8 mouse cellular contexts compared by ENCODE assay signal in the genomic region with DNA sequence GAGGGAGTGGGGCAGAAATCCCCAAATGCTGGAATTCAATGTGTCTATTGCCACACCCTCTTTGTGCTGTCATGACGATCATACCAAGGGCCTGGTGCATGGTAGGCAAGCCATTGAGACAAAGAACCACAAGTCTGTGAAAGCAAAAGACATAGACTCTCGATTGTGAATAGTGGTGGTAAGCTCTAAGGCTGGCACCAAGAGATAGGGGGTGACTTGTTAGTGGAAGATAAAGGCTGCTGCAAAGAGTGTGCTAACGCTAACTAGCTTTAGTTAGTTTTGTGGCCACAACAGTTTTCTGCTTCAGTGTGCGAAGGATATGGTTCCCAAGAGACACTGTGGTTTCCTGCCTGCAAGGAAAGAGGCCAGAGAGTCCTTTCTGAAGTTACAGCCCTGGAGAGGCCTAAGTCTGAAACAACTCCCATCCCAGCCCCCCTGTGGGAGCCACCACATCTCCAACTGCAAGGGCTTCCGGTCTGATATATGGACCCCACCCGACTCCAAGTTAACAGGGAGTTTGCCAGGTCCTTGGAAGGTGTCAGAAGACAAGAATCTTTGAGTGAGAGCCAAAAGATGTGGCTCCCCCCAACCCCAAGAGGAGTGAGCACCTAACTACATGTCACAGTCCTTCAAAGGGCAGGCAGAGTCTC. TPM values are rescaled to one million over a fixed set of nuclear protein-coding genes. Genes with fewer than 3 reads are reported as not detected.
DNase-seq lines count a peak whose midpoint lies in the region; ATAC-seq lines count a peak whose summit lies in the region.

No protein-coding gene starts in this region.

- DNase-seq in neural tube, embryonic 11.5 days (ENCODE audit: low spot score): no peak
- DNase-seq in neural tube, embryonic 10.5 days (ENCODE audit: extremely low spot score, low spot score): no peak
- peak; percentile 56 for DNase-seq in intestine, embryonic 14.5 days (ENCODE audit: low spot score)
- DNase-seq in right cerebral cortex, postnatal 14 days: no peak
- no peak for DNase-seq in frontal cortex, postnatal 10 days (ENCODE audit: low spot score in 2 of 2)
- DNase-seq in cerebellum, postnatal 36 days: no peak

- H3K4me2 ChIP-seq in neural tube, embryonic 11.5 days (ENCODE audit: low read depth): no peak overlapping the region
- H3K4me2 ChIP-seq in forebrain, embryonic 13.5 days: peak overlapping the region; percentile 70
- peak overlapping the region; percentile 28 for H3K4me2 ChIP-seq in intestine, embryonic 14.5 days (ENCODE audit: low read length)
- H3K4me2 ChIP-seq in lung, embryonic 15.5 days: peak overlapping the region; percentile 64

- no peak overlapping the region for H3K27ac ChIP-seq in neural tube, embryonic 11.5 days (ENCODE audit: low read depth, low read length)
- no peak overlapping the region for H3K27ac ChIP-seq in forebrain, embryonic 13.5 days
- peak overlapping the region; percentile 91 for H3K27ac ChIP-seq in intestine, embryonic 14.5 days (ENCODE audit: low read depth)
- peak overlapping the region; percentile 91 for H3K27ac ChIP-seq in lung, embryonic 15.5 days

- WGBS in neural tube, embryonic 11.5 days: 78% methylated on average over 6 of the region's 6 CpGs
- 77% methylated on average over 6 of the region's 6 CpGs for WGBS in forebrain, embryonic 13.5 days
- 60% methylated on average over 6 of the region's 6 CpGs for WGBS in intestine, embryonic 14.5 days
- 61% methylated on average over 6 of the region's 6 CpGs for WGBS in lung, embryonic 15.5 days

- H3K36me3 ChIP-seq in neural tube, embryonic 11.5 days (ENCODE audit: control insufficient read depth, insufficient read depth, low read length): no peaks in the 10 kb centered on the region
- H3K36me3 ChIP-seq in forebrain, embryonic 13.5 days (ENCODE audit: poor library complexity, severe bottlenecking): no peaks in the 10 kb centered on the region
- H3K36me3 ChIP-seq in intestine, embryonic 14.5 days (ENCODE audit: control insufficient read depth, insufficient read depth, low read length): no peaks in the 10 kb centered on the region
- no peaks in the 10 kb centered on the region for H3K36me3 ChIP-seq in lung, embryonic 15.5 days

- H3K9me3 ChIP-seq in neural tube, embryonic 11.5 days (ENCODE audit: control insufficient read depth, low read length): no peaks in the 10 kb centered on the region
- no peaks in the 10 kb centered on the region; the same call in 1 of the 2 replicates for H3K9me3 ChIP-seq in forebrain, embryonic 13.5 days (replicated peaks)
- no peaks in the 10 kb centered on the region for H3K9me3 ChIP-seq in intestine, embryonic 14.5 days (ENCODE audit: control insufficient read depth, low read length)
- no peaks in the 10 kb centered on the region for H3K9me3 ChIP-seq in lung, embryonic 15.5 days

- no peak overlapping the region for H3K4me3 ChIP-seq in neural tube, embryonic 11.5 days (ENCODE audit: low read depth, low read length)
- no peak overlapping the region for H3K4me3 ChIP-seq in forebrain, embryonic 13.5 days
- H3K4me3 ChIP-seq in intestine, embryonic 14.5 days (ENCODE audit: low read depth, low read length): no peak overlapping the region
- H3K4me3 ChIP-seq in lung, embryonic 15.5 days: no peak overlapping the region

- H3K9ac ChIP-seq in neural tube, embryonic 11.5 days (ENCODE audit: low read length): no peak overlapping the region
- H3K9ac ChIP-seq in forebrain, embryonic 13.5 days: peak overlapping the region; percentile 57; the same call in 1 of the 2 replicates
- no peak overlapping the region for H3K9ac ChIP-seq in intestine, embryonic 14.5 days (ENCODE audit: low read length)
- peak overlapping the region; percentile 29; the same call in 1 of the 2 replicates for H3K9ac ChIP-seq in lung, embryonic 15.5 days

- no peaks in the 10 kb centered on the region for H3K27me3 ChIP-seq in neural tube, embryonic 11.5 days (ENCODE audit: control insufficient read depth, insufficient read depth, low read length)
- no peaks in the 10 kb centered on the region for H3K27me3 ChIP-seq in forebrain, embryonic 13.5 days
- no peaks in the 10 kb centered on the region for H3K27me3 ChIP-seq in intestine, embryonic 14.5 days (replicated peaks; ENCODE audit: control insufficient read depth, insufficient read depth, low read length)
- no peaks in the 10 kb centered on the region for H3K27me3 ChIP-seq in lung, embryonic 15.5 days

- H3K4me1 ChIP-seq in neural tube, embryonic 11.5 days (ENCODE audit: control insufficient read depth, insufficient read depth, low read length): peaks cover 8% of the 10 kb centered on the region; the same call in 1 of the 2 replicates
- peaks cover 7% of the 10 kb centered on the region for H3K4me1 ChIP-seq in forebrain, embryonic 13.5 days
- peaks cover 22% of the 10 kb centered on the region for H3K4me1 ChIP-seq in intestine, embryonic 14.5 days (replicated peaks; ENCODE audit: control insufficient read depth, insufficient read depth, low read length)
- H3K4me1 ChIP-seq in lung, embryonic 15.5 days: peaks cover 15% of the 10 kb centered on the region

- ATAC-seq in neural tube, embryonic 11.5 days (ENCODE audit: insufficient read depth, low FRiP score, low TSS enrichment): 0 out of 2 replicates have a peak, but pooled peaks have one; percentile 1
- no peak for ATAC-seq in forebrain, embryonic 13.5 days
- ATAC-seq in intestine, embryonic 14.5 days (replicated peaks; ENCODE audit: low FRiP score, low TSS enrichment, low read depth): no peak
- 0 out of 2 replicates have a peak, but pooled peaks have one; percentile 0 for ATAC-seq in lung, embryonic 15.5 days (ENCODE audit: borderline replicate concordance, extremely low read depth, low FRiP score, low TSS enrichment)

RNA-seq across cellular contexts. Expression of gene B4galnt4, which starts 13.8 kb away (rescaled TPM):
- 14.5 and 17.1 TPM in 2 replicates for polyA plus RNA-seq in neural tube, embryonic 11.5 days (2014; fragmentation: Nextera tagmentation; extraction: Ambion mirVana)
- 33.0 and 34.7 TPM in 2 replicates for polyA plus RNA-seq in forebrain, embryonic 13.5 days (2015; fragmentation: Nextera tagmentation; extraction: Ambion mirVana)
- polyA plus RNA-seq in intestine, embryonic 14.5 days (2014; fragmentation: Nextera tagmentation; extraction: Ambion mirVana): 9.2 and 13.6 TPM in 2 replicates
- 5.3 and 5.8 TPM in 2 replicates for polyA plus RNA-seq in lung, embryonic 15.5 days (2015; fragmentation: Nextera tagmentation; extraction: Ambion mirVana)

RNA-seq across cellular contexts. Expression of gene Gm17387, which starts 18.1 kb away (rescaled TPM):
- not detected in 2 replicates for polyA plus RNA-seq in neural tube, embryonic 11.5 days (2014; fragmentation: Nextera tagmentation; extraction: Ambion mirVana)
- polyA plus RNA-seq in forebrain, embryonic 13.5 days (2015; fragmentation: Nextera tagmentation; extraction: Ambion mirVana): not detected in 2 replicates
- polyA plus RNA-seq in intestine, embryonic 14.5 days (2014; fragmentation: Nextera tagmentation; extraction: Ambion mirVana): not detected in 2 replicates
- not detected in 2 replicates for polyA plus RNA-seq in lung, embryonic 15.5 days (2015; fragmentation: Nextera tagmentation; extraction: Ambion mirVana)

RNA-seq across cellular contexts. Expression of gene Ifitm6, which starts 29.3 kb away (rescaled TPM):
- polyA plus RNA-seq in neural tube, embryonic 11.5 days (2014; fragmentation: Nextera tagmentation; extraction: Ambion mirVana): not detected in 2 replicates
- polyA plus RNA-seq in forebrain, embryonic 13.5 days (2015; fragmentation: Nextera tagmentation; extraction: Ambion mirVana): not detected in 2 replicates
- 0.78 and 1.2 TPM in 2 replicates for polyA plus RNA-seq in intestine, embryonic 14.5 days (2014; fragmentation: Nextera tagmentation; extraction: Ambion mirVana)
- 1.4 and 1.6 TPM in 2 replicates for polyA plus RNA-seq in lung, embryonic 15.5 days (2015; fragmentation: Nextera tagmentation; extraction: Ambion mirVana)

RNA-seq across cellular contexts. Expression of gene Pkp3, which starts 31.0 kb away (rescaled TPM):
- 2.3 and 2.7 TPM in 2 replicates for polyA plus RNA-seq in neural tube, embryonic 11.5 days (2014; fragmentation: Nextera tagmentation; extraction: Ambion mirVana)
- 0.25 TPM in 1 of 2 replicates, not detected in the other for polyA plus RNA-seq in forebrain, embryonic 13.5 days (2015; fragmentation: Nextera tagmentation; extraction: Ambion mirVana)
- polyA plus RNA-seq in intestine, embryonic 14.5 days (2014; fragmentation: Nextera tagmentation; extraction: Ambion mirVana): 11.6 and 14.7 TPM in 2 replicates
- 14.6 and 15.2 TPM in 2 replicates for polyA plus RNA-seq in lung, embryonic 15.5 days (2015; fragmentation: Nextera tagmentation; extraction: Ambion mirVana)

RNA-seq across cellular contexts. Expression of gene Ifitm3, which starts 36.5 kb away (rescaled TPM):
- polyA plus RNA-seq in neural tube, embryonic 11.5 days (2014; fragmentation: Nextera tagmentation; extraction: Ambion mirVana): 20.1 and 21.0 TPM in 2 replicates
- polyA plus RNA-seq in forebrain, embryonic 13.5 days (2015; fragmentation: Nextera tagmentation; extraction: Ambion mirVana): 12.7 and 18.1 TPM in 2 replicates
- polyA plus RNA-seq in intestine, embryonic 14.5 days (2014; fragmentation: Nextera tagmentation; extraction: Ambion mirVana): 295 and 303 TPM in 2 replicates
- polyA plus RNA-seq in lung, embryonic 15.5 days (2015; fragmentation: Nextera tagmentation; extraction: Ambion mirVana): 238 and 246 TPM in 2 replicates

Comparison
In these comparisons a context has a peak if more than half of its experiments do, and no peak if none do; other contexts are left out.
1. ATAC-seq: peak in neural tube, embryonic 11.5 days (single experiment) and lung, embryonic 15.5 days (single experiment); none in forebrain, embryonic 13.5 days (single experiment) and intestine, embryonic 14.5 days (single experiment).
2. H3K27ac ChIP-seq: peak in intestine, embryonic 14.5 days (single experiment) and lung, embryonic 15.5 days (single experiment); none in neural tube, embryonic 11.5 days (single experiment) and forebrain, embryonic 13.5 days (single experiment).
3. H3K9ac ChIP-seq: peak in forebrain, embryonic 13.5 days (single experiment) and lung, embryonic 15.5 days (single experiment); none in neural tube, embryonic 11.5 days (single experiment) and intestine, embryonic 14.5 days (single experiment).